Mouse (Mus musculus) neural tube, embryonic 11.5 days (tissue): ENCODE results near the gene Gins3. TPM values are rescaled to one million over a fixed set of nuclear protein-coding genes. Genes with fewer than 3 reads are reported as not detected.

Experiments
- ATAC-seq: fragments of 200-750 bp; cut with Nextera tagmentation; 2 replicates; pipeline ENCODE4 v1.8.0; 2017; ENCODE audit warnings: moderate number of reproducible peaks, mild to moderate bottlenecking, moderate TSS enrichment, moderate library complexity; ENCODE audit not compliant: insufficient read depth, low FRiP score, low TSS enrichment
- DNase-seq: peaks from one replicate; pipeline ENCODE4 v3.0.0-alpha.2; 2015; ENCODE audit warnings: low spot score
- H3K27ac ChIP-seq: fragments of 300-500 bp; sonication (generic); 2 replicates; pipeline ENCODE4 v1.5.1; 2014; ENCODE audit warnings: low read depth, mild to moderate bottlenecking, low read length
- H3K27me3 ChIP-seq: fragments of 300-500 bp; sonication (generic); 2 replicates; pipeline ENCODE4 v1.6.1; 2014; ENCODE audit warnings: mild to moderate bottlenecking, low read length, mixed read lengths; ENCODE audit not compliant: control insufficient read depth, insufficient read depth
- H3K36me3 ChIP-seq: fragments of 300-500 bp; sonication (generic); 2 replicates; pipeline ENCODE4 v1.6.1; 2014; ENCODE audit warnings: mild to moderate bottlenecking, low read length, moderate library complexity, mixed read lengths; ENCODE audit not compliant: control insufficient read depth, insufficient read depth
- H3K4me1 ChIP-seq: fragments of 300-500 bp; sonication (generic); 2 replicates; pipeline ENCODE4 v1.6.1; 2014; ENCODE audit warnings: low read length, mixed read lengths; ENCODE audit not compliant: control insufficient read depth, insufficient read depth
- H3K4me2 ChIP-seq: fragments of 300-500 bp; sonication (generic); 2 replicates; pipeline ENCODE4 v1.6.1; 2014; ENCODE audit warnings: low read depth, mild to moderate bottlenecking, moderate library complexity
- H3K4me3 ChIP-seq: fragments of 300-500 bp; sonication (generic); 2 replicates; pipeline ENCODE4 v1.5.1; 2014; ENCODE audit warnings: low read depth, low read length
- H3K9ac ChIP-seq: fragments of 300-500 bp; sonication (generic); 2 replicates; pipeline ENCODE4 v1.6.1; 2014; ENCODE audit warnings: mild to moderate bottlenecking, low read length
- H3K9me3 ChIP-seq: fragments of 300-500 bp; sonication (generic); 2 replicates; pipeline ENCODE4 v1.6.1; 2016; ENCODE audit warnings: low read length; ENCODE audit not compliant: control insufficient read depth
- WGBS: fragments of 180-500 bp; shearing (Covaris S2); extraction: QIAGEN DNeasy Blood & Tissue Kit; methylation state at CpG from one replicate; pipeline ENCODE4 v1.1.7; 2014; 5-methylcytosine and 5-hydroxymethylcytosine counted together
- polyA plus RNA-seq: library from polyadenylated mRNA; unstranded; fragments of >200 nt; fragmentation: Nextera tagmentation; extraction: Ambion mirVana; gene quantifications from 2 replicates; pipeline ENCODE4 v1.2.1, GENCODE M21; 2014

Gene Gins3
- polyA plus RNA-seq, 1 experiment from 2014 or later = 23.5 TPM

DNA sequence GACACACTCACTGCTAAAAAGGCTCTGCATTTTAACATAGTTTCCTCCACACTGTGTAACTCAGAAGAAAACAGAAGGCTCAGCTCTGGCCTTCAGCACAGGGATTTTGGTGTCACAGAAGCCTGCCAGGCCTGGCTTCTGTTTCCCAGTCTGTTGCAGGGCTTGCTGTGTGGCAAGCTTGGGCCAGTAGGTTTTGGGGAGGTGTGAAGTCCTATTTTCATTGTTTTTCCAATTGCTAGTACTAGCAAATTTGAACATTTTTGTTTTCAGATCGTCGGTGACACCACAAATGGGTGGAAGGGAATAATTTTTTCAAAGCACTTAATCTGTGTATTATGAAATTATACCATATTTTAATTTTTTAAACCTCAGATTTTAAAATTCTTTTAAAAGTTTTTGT lies 13.2 kb upstream of the Gins3 start:
- Histone ChIP-seq H3K4me1 (no peaks in the 10 kb centered on the region), H3K9me3 (no peaks in the 10 kb centered on the region), H3K4me3 (no peak overlapping the region), H3K27me3 (no peaks in the 10 kb centered on the region), H3K9ac (no peak overlapping the region), H3K4me2 (no peak overlapping the region), H3K36me3 (no peaks in the 10 kb centered on the region), H3K27ac (no peak overlapping the region)
- ATAC-seq (no peak), DNase-seq (no peak)
- 88% methylated on average over 2 of the region's 2 CpGs for WGBS

DNA sequence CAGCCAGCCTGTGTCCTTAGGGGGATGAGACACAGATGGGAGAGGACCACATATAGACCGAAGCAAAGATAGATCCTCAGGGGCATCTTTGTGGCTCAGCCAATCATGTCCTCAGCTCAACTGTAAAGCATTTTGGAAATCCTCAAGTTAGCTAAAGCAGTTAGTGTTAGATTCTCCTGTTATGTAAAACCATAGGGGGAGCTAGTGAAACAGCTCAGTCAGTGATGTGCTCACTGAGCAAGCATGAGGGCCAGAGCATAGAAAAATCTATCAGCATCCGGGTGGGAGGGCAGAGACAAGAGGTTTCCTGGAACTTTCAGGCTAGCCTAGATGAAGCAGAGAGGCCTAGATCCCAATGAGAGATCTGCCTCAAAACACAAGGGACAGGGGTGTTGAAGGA lies 8.4 kb upstream of the Gins3 start:
- Histone ChIP-seq H3K36me3 (no peaks in the 10 kb centered on the region), H3K4me1 (no peaks in the 10 kb centered on the region), H3K4me2 (no peak overlapping the region), H3K27me3 (no peaks in the 10 kb centered on the region), H3K27ac (no peak overlapping the region), H3K4me3 (no peak overlapping the region), H3K9ac (no peak overlapping the region), H3K9me3 (no peaks in the 10 kb centered on the region)
- ATAC-seq (no peak), DNase-seq (no peak)
- 84% methylated on average over 2 of the region's 2 CpGs for WGBS

DNA sequence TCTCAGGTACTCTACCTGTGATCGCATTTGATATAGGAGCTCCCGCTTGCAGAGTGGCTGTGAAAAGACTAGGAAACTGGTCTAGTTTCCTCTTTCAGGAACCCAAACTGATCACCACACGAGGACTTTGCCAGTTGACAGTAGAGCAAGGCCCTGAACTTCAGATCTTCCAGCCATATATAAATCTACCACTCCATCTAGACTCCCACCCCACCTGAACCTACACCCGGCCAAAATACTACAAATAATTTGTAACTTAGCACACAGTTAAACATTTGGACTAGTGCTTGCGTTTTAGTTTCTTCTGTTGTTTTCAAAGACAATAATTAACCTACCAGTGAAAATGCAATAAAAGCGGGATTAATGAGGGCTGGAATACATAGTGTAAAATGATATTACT lies 413 bp upstream of the Gins3 start:
- 0 out of 2 replicates have a peak overlapping the region, but pooled peaks have one; percentile 19 for H3K4me2 ChIP-seq
- H3K4me1 ChIP-seq = no peaks in the 10 kb centered on the region
- no peak overlapping the region for H3K27ac ChIP-seq
- no peaks in the 10 kb centered on the region for H3K36me3 ChIP-seq
- DNase-seq (no peak), ATAC-seq (no peak)
- H3K4me3 ChIP-seq = peak overlapping the region; percentile 84; the same call in 1 of the 2 replicates
- no peak overlapping the region for H3K9ac ChIP-seq
- no peaks in the 10 kb centered on the region for H3K27me3 ChIP-seq
- H3K9me3 ChIP-seq = no peaks in the 10 kb centered on the region
- WGBS = 83% methylated on average over 6 of the region's 6 CpGs

DNA sequence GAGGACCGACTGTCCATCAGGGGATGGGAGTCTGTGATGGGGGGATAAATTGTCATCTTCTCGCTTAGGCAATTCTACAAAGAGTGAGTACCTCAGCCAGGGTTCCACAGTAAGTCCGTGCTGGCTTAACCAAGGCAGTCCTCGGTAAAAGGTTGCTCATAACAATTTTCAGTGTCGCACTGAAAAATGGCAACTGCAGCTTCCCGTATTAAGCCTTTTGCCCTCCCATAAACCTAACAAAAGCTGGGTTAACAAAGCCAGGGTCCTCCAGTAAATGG lies 749 bp downstream of the Gins3 start:
- Histone ChIP-seq H3K9ac (peak overlapping the region; percentile 69), H3K27me3 (no peaks in the 10 kb centered on the region), H3K27ac (no peak overlapping the region), H3K4me2 (peak overlapping the region; percentile 77), H3K4me1 (no peaks in the 10 kb centered on the region), H3K9me3 (no peaks in the 10 kb centered on the region), H3K4me3 (peak overlapping the region; percentile 84), H3K36me3 (no peaks in the 10 kb centered on the region)
- ATAC-seq = no peak
- WGBS = 8% methylated on average over 6 of the region's 6 CpGs
- DNase-seq = no peak

DNA sequence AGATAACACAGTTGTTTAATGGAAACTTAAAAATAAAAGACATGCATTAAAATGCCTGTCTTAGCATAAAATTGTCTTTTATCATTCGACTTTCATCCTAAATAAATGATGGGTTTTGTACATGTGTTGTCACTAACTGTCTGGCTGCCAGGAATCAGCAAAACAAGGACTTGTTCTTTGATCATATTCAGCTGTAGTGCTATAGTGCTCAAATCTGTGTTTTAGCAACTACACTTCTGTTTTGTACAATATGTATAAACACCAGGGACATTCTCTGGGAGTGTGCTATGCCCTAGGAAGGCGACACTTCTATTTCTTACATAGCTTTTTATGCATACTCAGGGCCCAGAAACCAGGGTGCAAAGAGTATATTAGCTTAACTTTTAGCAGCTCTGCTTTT lies 11.7 kb downstream of the Gins3 start:
- no peaks in the 10 kb centered on the region for H3K4me1 ChIP-seq
- H3K9ac ChIP-seq = no peak overlapping the region
- no peak for ATAC-seq
- 92% methylated on average over 2 of the region's 2 CpGs for WGBS
- no peaks in the 10 kb centered on the region for H3K27me3 ChIP-seq
- H3K27ac ChIP-seq = no peak overlapping the region
- no peaks in the 10 kb centered on the region for H3K9me3 ChIP-seq
- no peak for DNase-seq
- no peak overlapping the region for H3K4me2 ChIP-seq
- H3K4me3 ChIP-seq = no peak overlapping the region
- peaks cover 3% of the 10 kb centered on the region; the same call in 1 of the 2 replicates for H3K36me3 ChIP-seq

DNA sequence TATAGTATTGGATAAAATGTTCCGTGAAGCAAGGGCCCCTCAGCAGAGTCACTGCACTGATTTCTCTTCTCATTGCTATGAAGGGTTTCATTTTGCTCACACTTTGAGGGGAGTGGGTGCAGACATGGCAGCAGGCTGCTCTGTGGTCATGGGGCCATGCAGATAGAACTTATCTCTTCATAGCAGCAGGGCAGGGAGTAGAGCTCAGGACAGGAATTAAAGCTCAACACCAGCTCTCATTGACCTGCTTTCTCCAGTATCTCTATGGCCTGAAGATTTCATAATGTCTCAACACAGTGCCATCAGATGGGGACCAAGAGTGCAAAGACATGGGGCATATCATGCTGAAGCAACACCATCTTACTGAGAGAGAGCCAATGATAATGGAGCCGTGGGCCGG lies 15.0 kb downstream of the Gins3 start:
- H3K36me3 ChIP-seq = peaks cover 3% of the 10 kb centered on the region; the same call in 1 of the 2 replicates
- ATAC-seq = no peak

DNA sequence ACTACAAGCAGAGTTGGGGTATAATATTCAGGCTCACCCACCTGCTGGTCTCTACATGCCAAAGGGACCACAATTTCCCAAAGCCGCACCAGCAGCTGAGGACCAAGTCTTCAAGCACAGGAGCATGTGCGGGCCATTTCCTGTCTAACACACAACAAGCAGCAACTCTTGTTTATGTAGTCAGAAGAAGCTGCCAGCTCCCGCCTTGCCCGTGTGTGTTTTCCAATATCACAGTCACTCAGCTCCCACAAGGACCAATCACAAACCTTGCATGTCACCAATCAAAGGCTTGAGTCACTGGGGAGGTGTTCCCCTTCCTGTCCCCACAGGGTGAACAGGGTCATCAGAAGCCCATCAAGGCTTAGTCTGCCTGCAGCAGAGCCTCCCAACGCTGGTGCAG lies 20.1 kb downstream of the Gins3 start:
- ATAC-seq = no peak
- 77% methylated on average over 5 of the region's 5 CpGs for WGBS
- Histone ChIP-seq H3K4me3 (no peak overlapping the region), H3K9ac (no peak overlapping the region), H3K4me2 (no peak overlapping the region), H3K36me3 (no peaks in the 10 kb centered on the region), H3K27me3 (no peaks in the 10 kb centered on the region), H3K4me1 (no peaks in the 10 kb centered on the region), H3K27ac (no peak overlapping the region), H3K9me3 (no peaks in the 10 kb centered on the region)
- no peak for DNase-seq

More for the DNA sequence above, 15.0 kb downstream of the Gins3 start:
- 82% methylated on average over 3 of the region's 3 CpGs for WGBS
- Histone ChIP-seq H3K4me1 (no peaks in the 10 kb centered on the region), H3K9ac (no peak overlapping the region), H3K27me3 (no peaks in the 10 kb centered on the region), H3K9me3 (no peaks in the 10 kb centered on the region), H3K4me2 (no peak overlapping the region), H3K4me3 (no peak overlapping the region), H3K27ac (no peak overlapping the region)
- DNase-seq = no peak

DNA sequence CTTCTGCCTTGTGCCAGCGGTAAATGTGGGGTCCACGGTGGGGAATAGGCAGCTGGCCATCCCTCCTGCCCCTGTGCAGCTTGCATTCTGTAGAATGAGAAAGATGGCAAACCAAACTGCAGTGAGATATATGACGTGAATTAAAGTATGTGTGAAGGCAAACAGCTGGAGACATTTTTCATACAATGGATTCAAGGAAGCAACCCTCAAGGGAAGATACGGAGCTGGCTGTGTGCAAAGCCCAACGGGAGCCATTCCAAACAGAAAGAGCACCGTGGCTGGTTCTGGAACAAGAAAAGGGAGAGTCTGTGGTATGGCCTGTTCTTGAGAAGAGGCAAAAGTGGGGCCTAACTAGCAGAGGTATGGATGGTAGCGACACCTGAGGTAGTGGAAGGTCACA lies 22.6 kb downstream of the Gins3 start:
- no peaks in the 10 kb centered on the region for H3K4me1 ChIP-seq
- no peak overlapping the region for H3K4me3 ChIP-seq
- H3K27ac ChIP-seq = no peak overlapping the region
- no peaks in the 10 kb centered on the region for H3K27me3 ChIP-seq
- ATAC-seq = no peak
- H3K36me3 ChIP-seq = no peaks in the 10 kb centered on the region
- 84% methylated on average over 7 of the region's 7 CpGs for WGBS
- no peak overlapping the region for H3K9ac ChIP-seq
- no peak overlapping the region for H3K4me2 ChIP-seq
- DNase-seq = no peak
- no peaks in the 10 kb centered on the region for H3K9me3 ChIP-seq

DNA sequence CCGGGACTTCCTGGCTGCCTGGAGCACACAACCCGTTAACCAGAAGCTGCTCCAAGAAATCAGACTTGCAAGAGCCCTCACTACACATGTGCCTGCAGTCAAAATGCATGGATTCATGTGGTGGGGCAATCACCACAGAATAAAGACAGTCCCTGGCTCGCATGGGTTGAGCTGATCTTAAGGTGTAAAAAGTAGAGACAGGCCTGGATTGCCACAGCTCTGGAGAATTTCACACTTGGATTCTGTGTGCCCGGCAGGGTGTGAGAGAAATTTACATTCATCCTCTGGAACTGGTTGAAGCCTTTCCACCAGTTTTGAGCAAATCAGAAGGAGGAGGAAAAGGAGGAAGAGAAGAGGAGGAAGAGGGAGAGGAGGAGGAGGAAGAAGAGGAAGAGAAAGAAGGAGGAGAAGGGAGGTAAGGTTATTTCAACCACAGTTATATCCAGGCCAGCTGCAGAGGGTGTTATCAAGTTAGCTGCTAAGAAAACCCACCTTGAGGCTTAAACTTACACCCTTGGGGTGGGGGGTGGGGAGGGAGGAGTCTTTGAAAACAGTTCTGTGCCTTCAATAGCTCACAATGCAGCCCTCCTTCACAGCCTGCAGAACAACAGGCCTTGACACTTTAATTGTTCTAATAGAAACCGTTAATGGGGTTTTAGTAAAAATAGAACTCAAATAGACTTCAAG lies 23.2 kb downstream of the Gins3 start:
- no peak for ATAC-seq
- Histone ChIP-seq H3K9ac (no peak overlapping the region), H3K4me2 (no peak overlapping the region), H3K27me3 (no peaks in the 10 kb centered on the region), H3K4me1 (no peaks in the 10 kb centered on the region), H3K27ac (no peak overlapping the region), H3K36me3 (no peaks in the 10 kb centered on the region), H3K4me3 (no peak overlapping the region), H3K9me3 (no peaks in the 10 kb centered on the region)
- 42% methylated on average over 5 of the region's 5 CpGs for WGBS
- no peak for DNase-seq
